In the genomic region with DNA sequence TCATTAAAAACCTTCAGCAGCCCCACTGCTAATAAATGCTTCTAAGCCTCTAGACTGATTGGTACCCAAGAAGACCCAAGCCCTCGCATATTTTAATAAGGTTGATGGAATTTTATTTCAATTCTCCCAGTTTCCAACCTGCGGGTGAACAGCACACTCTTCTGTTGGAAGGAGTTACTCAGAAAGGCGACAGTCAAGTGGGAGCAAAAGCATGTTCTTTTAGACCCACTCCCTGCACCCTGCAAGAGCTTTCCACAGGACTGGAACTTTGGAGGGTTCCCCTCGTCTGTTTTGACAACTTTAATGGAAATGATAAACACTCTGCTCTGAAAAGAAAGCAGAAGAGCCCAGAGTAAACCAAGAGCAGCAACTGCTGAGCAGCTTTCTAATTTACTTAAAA, we compare ENCODE assay signal across 12 mouse cellular contexts.
DNase-seq lines count a peak whose midpoint lies in the region; ATAC-seq and TF ChIP-seq lines count a peak whose summit lies in the region.
"Had no signal": no experiment of that assay in that cellular context is flagged by ENCODE, and none has a peak within 500 bp of the region (broad histone marks: within the 10 kb centered on the region; RNA-seq: fewer than 3 reads in every experiment).

No protein-coding gene starts in this region.

- no peaks in the 10 kb centered on the region for H3K9me3 ChIP-seq in heart, embryonic 15.5 days (replicated peaks)
- H3K9me3 ChIP-seq in liver, embryonic 12.5 days (replicated peaks): no peaks in the 10 kb centered on the region
- no peaks in the 10 kb centered on the region for H3K9me3 ChIP-seq in stomach, postnatal 0 days (ENCODE audit: control insufficient read depth, low read length)
- H3K9me3 ChIP-seq: G1E; midbrain, embryonic 12.5 days had no signal

- H3K4me3 ChIP-seq in heart, embryonic 15.5 days: peak overlapping the region; percentile 38
- H3K4me3 ChIP-seq in spleen, adult 2 months (ENCODE audit: extremely low read depth, insufficient read depth, insufficient read length): peak overlapping the region; percentile 58
- H3K4me3 ChIP-seq in liver, embryonic 12.5 days: no peak overlapping the region
- no peak overlapping the region for H3K4me3 ChIP-seq in stomach, postnatal 0 days (ENCODE audit: low read depth, low read length)

- no peaks in the 10 kb centered on the region for H3K36me3 ChIP-seq in heart, embryonic 15.5 days
- no peaks in the 10 kb centered on the region for H3K36me3 ChIP-seq in spleen, adult 2 months (ENCODE audit: control insufficient read depth, insufficient read depth, low read length)
- H3K36me3 ChIP-seq in liver, embryonic 12.5 days: no peaks in the 10 kb centered on the region
- H3K36me3 ChIP-seq in stomach, postnatal 0 days (ENCODE audit: control insufficient read depth, insufficient read depth, low read length): no peaks in the 10 kb centered on the region
- H3K36me3 ChIP-seq: G1E; midbrain, embryonic 12.5 days had no signal

- DNase-seq in heart, adult 11 months: no peak
- DNase-seq in spleen, adult 2 months (ENCODE audit: low read depth in 1 of 2, low spot score in 2 of 2): no peak
- no peak for DNase-seq in spleen, adult 12 weeks (ENCODE audit: low spot score)
- no peak for DNase-seq in stomach, postnatal 0 days (ENCODE audit: low spot score)
- no peak for DNase-seq in right cerebral cortex, adult 18-20 months
- DNase-seq: adrenal gland, postnatal 14 days; right cerebral cortex, postnatal 14 days had no signal

- H3K27ac ChIP-seq in heart, embryonic 15.5 days: peak overlapping the region; percentile 91
- peak overlapping the region; percentile 87 for H3K27ac ChIP-seq in spleen, adult 2 months (ENCODE audit: insufficient read depth, low read length)
- H3K27ac ChIP-seq in liver, embryonic 12.5 days: no peak overlapping the region
- H3K27ac ChIP-seq in stomach, postnatal 0 days (replicated peaks): peak overlapping the region; percentile 91

- TF ChIP-seq CTCF in spleen, adult 2 months (IDR thresholded peaks at IDR 0.05; ENCODE audit: extremely low read depth, insufficient read depth, insufficient read length, insufficient replicate concordance): no peak
- peak; percentile 64 for TF ChIP-seq CTCF in stomach, postnatal 0 days (IDR thresholded peaks at IDR 0.05; ENCODE audit: low read depth)

- no peak for TF ChIP-seq POLR2A in spleen, adult 2 months (IDR thresholded peaks at IDR 0.05; ENCODE audit: low read depth, low read length)

- H3K4me2 ChIP-seq in heart, embryonic 15.5 days: peak overlapping the region; percentile 63
- H3K4me2 ChIP-seq in liver, embryonic 12.5 days: peak overlapping the region; percentile 37
- peak overlapping the region; percentile 55 for H3K4me2 ChIP-seq in stomach, postnatal 0 days (replicated peaks; ENCODE audit: low read depth)

- no peak for TF ChIP-seq EP300 in stomach, postnatal 0 days (optimal IDR thresholded peaks at IDR 0.05)

- no peak for ATAC-seq in heart, embryonic 15.5 days (replicated peaks; ENCODE audit: insufficient number of reproducible peaks, insufficient read depth, low FRiP score, low read depth)
- no peak for ATAC-seq in liver, embryonic 12.5 days
- ATAC-seq in stomach, postnatal 0 days (ENCODE audit: low FRiP score, low TSS enrichment): no peak
- ATAC-seq in erythroblast, adult 5-6 weeks (replicated peaks; ENCODE audit: low FRiP score, poor library complexity, severe bottlenecking): no peak

- WGBS in heart, embryonic 15.5 days: 47% methylated on average over 4 of the region's 4 CpGs
- 19% methylated on average over 4 of the region's 4 CpGs for WGBS in spleen, adult 2 months
- WGBS in liver, embryonic 12.5 days (ENCODE audit: insufficient replicate concordance): 36% methylated on average over 4 of the region's 4 CpGs
- 30% methylated on average over 4 of the region's 4 CpGs for WGBS in stomach, postnatal 0 days

- no peaks in the 10 kb centered on the region for H3K27me3 ChIP-seq in heart, embryonic 15.5 days
- no peaks in the 10 kb centered on the region for H3K27me3 ChIP-seq in spleen, adult 2 months (ENCODE audit: control insufficient read depth, insufficient read depth, low read length)
- no peaks in the 10 kb centered on the region for H3K27me3 ChIP-seq in liver, embryonic 12.5 days (replicated peaks)
- no peaks in the 10 kb centered on the region for H3K27me3 ChIP-seq in stomach, postnatal 0 days (ENCODE audit: control insufficient read depth, insufficient read depth, low read length)
- H3K27me3 ChIP-seq: midbrain, embryonic 12.5 days had no signal

- peaks cover 58% of the 10 kb centered on the region for H3K4me1 ChIP-seq in heart, embryonic 15.5 days (replicated peaks)
- H3K4me1 ChIP-seq in spleen, adult 2 months (ENCODE audit: control insufficient read depth, insufficient read depth, insufficient read length): peaks cover 2% of the 10 kb centered on the region; the same call in 1 of the 2 replicates
- H3K4me1 ChIP-seq in liver, embryonic 12.5 days: peaks cover 40% of the 10 kb centered on the region
- peaks cover 15% of the 10 kb centered on the region for H3K4me1 ChIP-seq in stomach, postnatal 0 days (replicated peaks; ENCODE audit: control insufficient read depth, insufficient read depth)

- no peak overlapping the region for H3K9ac ChIP-seq in heart, embryonic 15.5 days
- no peak overlapping the region for H3K9ac ChIP-seq in liver, embryonic 12.5 days
- H3K9ac ChIP-seq in stomach, postnatal 0 days (ENCODE audit: low read length): no peak overlapping the region
- H3K9ac ChIP-seq: midbrain, embryonic 12.5 days had no signal

Comparison
In these comparisons a context has a peak if more than half of its experiments do, and no peak if none do; other contexts are left out.
1. H3K4me3 ChIP-seq: peak in heart, embryonic 15.5 days (single experiment) and spleen, adult 2 months (single experiment); none in liver, embryonic 12.5 days (single experiment) and stomach, postnatal 0 days (single experiment).
2. Peak in every context shown above with its lines, with median percentiles within 50 percentile points of each other: H3K4me2 ChIP-seq.